Comparison of ENCODE assay signal across 21 mouse cellular contexts in the genomic region with DNA sequence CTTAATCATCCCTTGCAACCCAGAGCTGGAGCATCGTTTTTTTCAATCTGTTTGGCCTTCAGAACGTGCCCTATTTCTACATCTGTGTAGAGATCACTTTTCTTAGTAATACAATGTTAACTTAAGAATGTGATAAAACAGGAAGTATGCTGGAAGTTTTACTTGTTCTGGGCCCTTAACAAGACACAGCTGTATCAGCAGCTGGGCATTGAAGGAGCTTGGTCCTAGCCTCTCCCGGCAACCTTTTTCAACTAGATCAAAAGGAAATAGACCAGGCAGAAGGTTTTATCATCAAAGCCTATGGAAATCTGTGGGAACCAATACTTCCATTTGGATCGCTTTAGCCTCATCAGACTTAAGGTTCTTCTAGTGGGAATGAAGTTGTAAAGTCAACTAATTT.
"Had no signal": no experiment of that assay in that cellular context is flagged by ENCODE, and none has a peak within 500 bp of the region (broad histone marks: within the 10 kb centered on the region; RNA-seq: fewer than 3 reads in every experiment).

No protein-coding gene starts in this region.

- H3K9me3 ChIP-seq: liver, embryonic 13.5 days; midbrain, embryonic 12.5 days; midbrain, embryonic 15.5 days; neural tube, embryonic 12.5 days; neural tube, embryonic 15.5 days had no signal

- H3K4me1 ChIP-seq: liver, embryonic 13.5 days; megakaryocyte, embryonic 14.5 days had no signal

- H3K9ac ChIP-seq: liver, embryonic 13.5 days; midbrain, embryonic 12.5 days; midbrain, embryonic 15.5 days; neural tube, embryonic 12.5 days; neural tube, embryonic 15.5 days had no signal

- DNase-seq: kidney, adult 11 months; kidney, adult 9 months; kidney, postnatal 14 days; layer of hippocampus, postnatal 36 days; liver, embryonic 13.5 days; lung, adult 2 months; lung, postnatal 36 days; right cerebral cortex, adult 18-20 months; right cerebral cortex, postnatal 14 days; right cerebral cortex, postnatal 4 days; thymus, adult 2 months; thymus, postnatal 14 days; thymus, postnatal 4 days had no signal

- H3K27me3 ChIP-seq: liver, embryonic 13.5 days; megakaryocyte, embryonic 14.5 days; midbrain, embryonic 12.5 days; midbrain, embryonic 15.5 days; neural tube, embryonic 12.5 days; neural tube, embryonic 15.5 days had no signal

- H3K4me3 ChIP-seq: layer of hippocampus, adult 2 months; left cerebral cortex, adult 2 months; liver, embryonic 13.5 days; megakaryocyte, embryonic 14.5 days; midbrain, embryonic 12.5 days; midbrain, embryonic 15.5 days; neural tube, embryonic 12.5 days; neural tube, embryonic 15.5 days had no signal

- H3K4me2 ChIP-seq: liver, embryonic 13.5 days; midbrain, embryonic 12.5 days; midbrain, embryonic 15.5 days; neural tube, embryonic 12.5 days; neural tube, embryonic 15.5 days had no signal

- ATAC-seq: midbrain, embryonic 15.5 days had no signal

- H3K27ac ChIP-seq: layer of hippocampus, adult 2 months; left cerebral cortex, adult 2 months; liver, embryonic 13.5 days; midbrain, embryonic 12.5 days; midbrain, embryonic 15.5 days; neural tube, embryonic 12.5 days; neural tube, embryonic 15.5 days; stomach, postnatal 0 days had no signal

- H3K36me3 ChIP-seq: liver, embryonic 13.5 days; midbrain, embryonic 12.5 days; midbrain, embryonic 15.5 days; neural tube, embryonic 12.5 days; neural tube, embryonic 15.5 days had no signal
